Mouse (Mus musculus): ENCODE results near the gene Hephl1. TPM values are rescaled to one million over a fixed set of nuclear protein-coding genes. Genes with fewer than 3 reads are reported as not detected.

The Hephl1 gene
- total and polyA plus RNA-seq, 3 experiments, result not detected

DNA sequence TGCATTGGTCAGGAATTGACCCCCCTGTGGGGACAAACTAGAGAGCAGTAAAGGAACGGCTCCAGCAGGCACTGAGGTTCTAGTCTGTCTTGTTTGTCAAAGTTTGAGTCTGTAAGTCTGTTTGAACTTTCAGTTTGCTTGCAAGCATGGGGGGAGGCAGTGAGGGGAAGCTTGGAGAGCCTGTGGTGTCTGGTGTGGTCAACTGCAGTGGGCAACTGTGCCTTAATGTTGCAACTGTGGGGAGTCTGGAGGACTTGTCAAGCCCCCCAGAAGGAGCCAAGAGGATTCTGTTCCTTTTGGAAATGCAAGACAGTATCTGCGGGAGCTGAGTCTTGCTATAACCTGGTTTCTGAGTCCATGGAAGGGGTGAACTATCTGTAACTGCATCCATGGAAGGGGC is 4.3 kb upstream of the Hephl1 start:
- H3K4me2 ChIP-seq (ENCODE audit: insufficient read depth, low read depth, poor library complexity, severe bottlenecking), result no peak overlapping the region
- peaks cover 1% of the 10 kb centered on the region for H3K27me3 ChIP-seq (replicated peaks)
- H3K4me3 ChIP-seq (replicated peaks in 1 of 3; ENCODE audit: low read depth in 2 of 3, low read length in 2 of 3, poor library complexity in 1 of 3), result no peak overlapping the region
- no peaks in the 10 kb centered on the region for H3K79me2 ChIP-seq (replicated peaks; ENCODE audit: control insufficient read depth, extremely low read depth, insufficient read depth, poor library complexity, severe bottlenecking)
- no peak overlapping the region for H3K27ac ChIP-seq (ENCODE audit: insufficient read depth, low read depth)
- no peaks in the 10 kb centered on the region for H3K36me3 ChIP-seq (replicated peaks in 1 of 2; ENCODE audit: control insufficient read depth in 1 of 2, insufficient read depth in 1 of 2, low read length in 1 of 2)
- no peak for DNase-seq (ENCODE audit: extremely low read depth)
- dilution Hi-C loops (cut with MboI; ENCODE audit: extremely low pct_ligation_motif_present, extremely low pct_unique_long_range_greater_than_20kb, low sequenced_read_pairs), result no loop called here
- H3K9me3 ChIP-seq (replicated peaks; ENCODE audit: low read length), result no peaks in the 10 kb centered on the region
- in situ Hi-C loops (cut with MboI; ENCODE audit: low pct_ligation_motif_present, low pct_unique_long_range_greater_than_20kb, low sequenced_read_pairs), result loop anchor here (10.0 kb wide), 1 partner anchor 91 kb away; no protein-coding TSS in a partner anchor
- no peaks in the 10 kb centered on the region for H3K4me1 ChIP-seq (ENCODE audit: control insufficient read depth in 1 of 2, insufficient read depth in 2 of 2)
- TF ChIP-seq POLR2A (IDR thresholded peaks at IDR 0.05; ENCODE audit: low read depth, low read length) (no peak), JUN (IDR thresholded peaks at IDR 0.05; ENCODE audit: insufficient read depth, low read depth, low read length) (no peak), CHD2 (IDR thresholded peaks at IDR 0.05; ENCODE audit: low read length) (no peak), BHLHE40 (IDR thresholded peaks at IDR 0.05; ENCODE audit: low read depth, low read length) (no peak), CHD1 (IDR thresholded peaks at IDR 0.05; ENCODE audit: low read depth, low read length) (no peak), MXI1 (IDR thresholded peaks at IDR 0.05; ENCODE audit: low read depth, low read length) (no peak), NRF1 (IDR thresholded peaks at IDR 0.05; ENCODE audit: low read depth, low read length) (no peak), ZNF384 (IDR thresholded peaks at IDR 0.05; ENCODE audit: low read depth, low read length) (no peak), MYC (IDR thresholded peaks at IDR 0.05; ENCODE audit: low read depth, low read length) (no peak), SIN3A (IDR thresholded peaks at IDR 0.05; ENCODE audit: low read length) (no peak), USF1 (IDR thresholded peaks at IDR 0.05; ENCODE audit: low read depth, low read length) (no peak), POLR2AphosphoS2 (IDR thresholded peaks at IDR 0.05; ENCODE audit: low read depth, low read length) (no peak), ZMIZ1 (IDR thresholded peaks at IDR 0.05; ENCODE audit: low read depth, low read length) (no peak)
- no peak overlapping the region for H3K9ac ChIP-seq (ENCODE audit: insufficient read depth, low read depth)

DNA sequence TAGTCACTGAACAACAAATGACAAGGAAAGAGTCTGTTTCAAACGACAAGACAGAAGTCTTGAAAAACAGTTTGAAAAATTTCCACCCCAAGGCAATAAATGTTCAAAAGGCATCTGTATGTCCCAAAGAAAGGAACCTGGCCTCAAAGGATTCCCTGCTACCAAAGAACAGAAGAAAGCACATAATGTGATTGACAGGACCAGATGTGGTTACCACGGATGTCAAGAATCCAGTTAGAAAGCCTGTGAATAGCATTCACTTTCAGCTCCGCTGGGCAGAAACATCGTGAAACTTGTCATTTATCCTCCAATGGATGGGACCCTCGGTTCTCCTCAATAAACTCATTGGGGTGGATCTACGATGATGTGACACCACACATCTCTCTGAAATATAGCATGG is 2.2 kb upstream of the Hephl1 start:
- Histone ChIP-seq H3K9ac (ENCODE audit: insufficient read depth, low read depth) (no peak overlapping the region), H3K4me1 (ENCODE audit: control insufficient read depth in 1 of 2, insufficient read depth in 2 of 2) (no peaks in the 10 kb centered on the region), H3K9me3 (replicated peaks; ENCODE audit: low read length) (no peaks in the 10 kb centered on the region), H3K36me3 (replicated peaks in 1 of 2; ENCODE audit: control insufficient read depth in 1 of 2, insufficient read depth in 1 of 2, low read length in 1 of 2) (no peaks in the 10 kb centered on the region), H3K79me2 (replicated peaks; ENCODE audit: control insufficient read depth, extremely low read depth, insufficient read depth, poor library complexity, severe bottlenecking) (no peaks in the 10 kb centered on the region), H3K4me3 (replicated peaks in 1 of 3; ENCODE audit: low read depth in 2 of 3, low read length in 2 of 3, poor library complexity in 1 of 3) (no peak overlapping the region), H3K4me2 (ENCODE audit: insufficient read depth, low read depth, poor library complexity, severe bottlenecking) (no peak overlapping the region), H3K27ac (ENCODE audit: insufficient read depth, low read depth) (no peak overlapping the region), H3K27me3 (replicated peaks) (peaks cover 1% of the 10 kb centered on the region)
- dilution Hi-C loops (cut with MboI; ENCODE audit: extremely low pct_ligation_motif_present, extremely low pct_unique_long_range_greater_than_20kb, low sequenced_read_pairs), result no loop called here
- in situ Hi-C loops (cut with MboI; ENCODE audit: low pct_ligation_motif_present, low pct_unique_long_range_greater_than_20kb, low sequenced_read_pairs), result loop anchor here (10.0 kb wide), 1 partner anchor 89 kb away; no protein-coding TSS in a partner anchor
- no peak for TF ChIP-seq ZKSCAN1 (IDR thresholded peaks at IDR 0.05; ENCODE audit: borderline replicate concordance, low read depth, low read length)
- TF ChIP-seq PAX5 (IDR thresholded peaks at IDR 0.05; ENCODE audit: low read length), result no peak
- no peak for TF ChIP-seq GABPA (IDR thresholded peaks at IDR 0.05; ENCODE audit: insufficient replicate concordance, low read depth, low read length)
- no peak for TF ChIP-seq JUND (conservative IDR thresholded peaks at IDR 0.05; ENCODE audit: low read depth, low read length)
- TF ChIP-seq UBTF (IDR thresholded peaks at IDR 0.05; ENCODE audit: low read depth, low read length), result no peak
- TF ChIP-seq RAD21 (IDR thresholded peaks at IDR 0.05; ENCODE audit: low read depth, low read length), result no peak
- TF ChIP-seq USF2 (conservative IDR thresholded peaks at IDR 0.05; ENCODE audit: low read depth, low read length), result no peak
- no peak for TF ChIP-seq TBP (conservative IDR thresholded peaks at IDR 0.05; ENCODE audit: low read depth, low read length)
- TF ChIP-seq CHD1 (IDR thresholded peaks at IDR 0.05; ENCODE audit: low read depth, low read length), result no peak
- no peak for TF ChIP-seq MEF2A (IDR thresholded peaks at IDR 0.05; ENCODE audit: borderline replicate concordance, low read depth, low read length)
- no peak for TF ChIP-seq ZC3H11A (IDR thresholded peaks at IDR 0.05; ENCODE audit: low read depth, low read length)
- no peak for TF ChIP-seq MAZ (IDR thresholded peaks at IDR 0.05; ENCODE audit: low read depth, low read length)
- no peak for TF ChIP-seq NELFE (IDR thresholded peaks at IDR 0.05; ENCODE audit: low read depth, low read length)
- DNase-seq (ENCODE audit: extremely low read depth), result no peak
